Mouse (Mus musculus) adrenal gland, postnatal 10 days (tissue): ENCODE measurements around the gene Dlgap4. TPM values are rescaled to one million over a fixed set of nuclear protein-coding genes. Genes with fewer than 3 reads are reported as not detected.
A peak's percentile ranks its signal among the peaks of the same experiment; 100 is the strongest.

Source experiments
- DNase-seq: peaks from one replicate; pipeline ENCODE4 v3.0.0; 2021; ENCODE audit warnings: mixed read lengths
- total RNA-seq, 2 experiments: library from RNA; stranded (reverse); gene quantifications; 2 replicates each; pipeline ENCODE4 v1.2.3; 2021

Gene Dlgap4
- total RNA-seq, 2 experiments from 2014 or later: 36.9 to 40.3 TPM

- no peak for DNase-seq
Measured at GRCm38 (mm10) chr2:156803698-156804372, 190.3 kb downstream of the Dlgap4 start.

GRCm38 (mm10) chr2:156804589-156804988 is 191.1 kb downstream of the Dlgap4 start:
- DNase-seq: no peak

GRCm38 (mm10) chr2:156806886-156807285 is 193.4 kb downstream of the Dlgap4 start:
- no peak for DNase-seq

GRCm38 (mm10) chr2:156809579-156809978 is 196.1 kb downstream of the Dlgap4 start:
- DNase-seq: peak; percentile 72

GRCm38 (mm10) chr2:156810716-156811115 is 197.2 kb downstream of the Dlgap4 start:
- DNase-seq: no peak

GRCm38 (mm10) chr2:156811556-156811955 is 198.1 kb downstream of the Dlgap4 start:
- no peak for DNase-seq

Other genes with a start within 250 kb of the Dlgap4 start
- gene Epb41l1, start 192.8 kb upstream of the Dlgap4 start, total RNA-seq: 10 to 100 TPM; 41.5 to 56.4 TPM
- gene Aar2, start 66.1 kb upstream of the Dlgap4 start, total RNA-seq: 10 to 100 TPM; 27.2 TPM
- gene Myl9, start 161.7 kb downstream of the Dlgap4 start, total RNA-seq: 10 to 100 TPM; 67.9 to 90.2 TPM
- gene Tgif2, start 226.3 kb downstream of the Dlgap4 start, total RNA-seq: 1 to 10 TPM; 8.1 to 9.7 TPM
- gene 4930518I15Rik, start 244.2 kb downstream of the Dlgap4 start, total RNA-seq: 1 to 10 TPM; 2.0 to 4.0 TPM
- 100 to 1,000 TPM; 277 to 282 TPM for gene Rab5if, start 249.4 kb downstream of the Dlgap4 start, total RNA-seq